Mouse (Mus musculus) testis, adult 2 months (tissue): Measurements from ENCODE around the gene Phf8.

Experiments
- CTCF ChIP-seq: fragments of 200-500 bp; IDR thresholded peaks from 2 replicates; pipeline ENCODE4 v1.5.1; 2012; ENCODE audit warnings: low read depth, mild to moderate bottlenecking, inconsistent platforms, low read length, moderate library complexity; ENCODE audit not compliant: control insufficient read depth, insufficient read depth, insufficient replicate concordance
- POLR2A ChIP-seq: fragments of 200-500 bp; IDR thresholded peaks from 2 replicates; pipeline ENCODE4 v1.6.1; 2012; ENCODE audit warnings: low read depth, mild to moderate bottlenecking, inconsistent platforms, low read length, moderate library complexity; ENCODE audit not compliant: control insufficient read depth

GRCm38 (mm10) chrX:151513694-151514093 is 6.8 kb upstream of the Phf8 start:
- no peak for TF ChIP-seq POLR2A
- no peak for TF ChIP-seq CTCF
